Mouse (Mus musculus) liver, adult 2 months (tissue): ENCODE results near the gene Man1c1. TPM values are rescaled to one million over a fixed set of nuclear protein-coding genes. Genes with fewer than 3 reads are reported as not detected.

Experiments used
- DNase-seq: peaks from one replicate; pipeline ENCODE4 v3.0.0-alpha.2; 2011; ENCODE audit warnings: low read depth, low spot score; ENCODE audit errors: extremely low read depth
- H3K27ac ChIP-seq: fragments of 200-500 bp; replicated peaks from 2 replicates; pipeline ENCODE4 v1.5.1; 2012; ENCODE audit warnings: low read depth, mild to moderate bottlenecking, control low read depth, inconsistent platforms, low read length; ENCODE audit not compliant: insufficient read depth
- H3K27me3 ChIP-seq: fragments of 200-500 bp; 2 replicates; pipeline ENCODE4 v1.6.1; 2012; ENCODE audit warnings: mild to moderate bottlenecking, moderate library complexity, low read length, inconsistent platforms; ENCODE audit not compliant: control insufficient read depth, insufficient read depth
- H3K36me3 ChIP-seq: fragments of 200-500 bp; 2 replicates; pipeline ENCODE4 v1.6.1; 2012; ENCODE audit warnings: low read length, inconsistent platforms; ENCODE audit not compliant: control insufficient read depth, insufficient read depth
- H3K4me1 ChIP-seq: fragments of 200-500 bp; 2 replicates; pipeline ENCODE4 v1.6.1; 2011; ENCODE audit warnings: low read length; ENCODE audit not compliant: control insufficient read depth, insufficient read depth
- H3K4me3 ChIP-seq: fragments of 200-500 bp; 2 replicates; pipeline ENCODE4 v1.5.1; 2011; ENCODE audit warnings: low read depth, mild to moderate bottlenecking, control low read depth, low read length, moderate library complexity; ENCODE audit not compliant: insufficient read depth
- H3K79me2 ChIP-seq: fragments of 200-500 bp; 2 replicates; pipeline ENCODE4 v1.6.1; 2012; ENCODE audit warnings: inconsistent platforms, mild to moderate bottlenecking, low read length, moderate library complexity; ENCODE audit not compliant: control insufficient read depth, insufficient read depth
- H3K9ac ChIP-seq: fragments of 200-500 bp; 2 replicates; pipeline ENCODE4 v1.6.1; 2012; ENCODE audit warnings: low read depth, mild to moderate bottlenecking, control low read depth, inconsistent platforms, low read length
- CTCF ChIP-seq: fragments of 200-500 bp; IDR thresholded peaks from 2 replicates; pipeline ENCODE4 v1.5.1; 2011; ENCODE audit warnings: low read depth, low read length, control low read depth
- POLR2A ChIP-seq: fragments of 200-500 bp; IDR thresholded peaks from 2 replicates; pipeline ENCODE4 v1.6.1; 2011; ENCODE audit warnings: low read length, control low read depth; ENCODE audit not compliant: insufficient read depth; ENCODE audit errors: extremely low read depth
- WGBS: fragments of 180-500 bp; shearing (Covaris S2); methylation state at CpG from one replicate; pipeline ENCODE4 v1.1.7; 2018; 5-methylcytosine and 5-hydroxymethylcytosine counted together
- polyA plus RNA-seq: library from polyadenylated mRNA; depleted of rRNA; stranded (reverse); fragments of >200 nt; gene quantifications from 2 replicates; pipeline ENCODE4 v1.2.3, GENCODE M21; 2012
- total RNA-seq: library from RNA; depleted of rRNA; stranded (reverse); fragments of >200 nt; gene quantifications from 2 replicates; pipeline ENCODE4 v1.2.3, GENCODE M21; 2014

The Man1c1 gene
- total and polyA plus RNA-seq, 2 experiments: 1.1 TPM

- no peak for DNase-seq
- Histone ChIP-seq H3K79me2 (no peaks in the 10 kb centered on the region), H3K27me3 (no peaks in the 10 kb centered on the region), H3K36me3 (no peaks in the 10 kb centered on the region), H3K27ac (no peak overlapping the region), H3K4me3 (no peak overlapping the region), H3K9ac (no peak overlapping the region), H3K4me1 (peaks cover 6% of the 10 kb centered on the region)
- TF ChIP-seq POLR2A: no peak
- TF ChIP-seq CTCF: no peak
- 84% methylated on average over 2 of the region's 2 CpGs for WGBS
These were observed 77.2 kb downstream of the Man1c1 start for GRCm38 (mm10) chr4:134626883-134627282.

DNA sequence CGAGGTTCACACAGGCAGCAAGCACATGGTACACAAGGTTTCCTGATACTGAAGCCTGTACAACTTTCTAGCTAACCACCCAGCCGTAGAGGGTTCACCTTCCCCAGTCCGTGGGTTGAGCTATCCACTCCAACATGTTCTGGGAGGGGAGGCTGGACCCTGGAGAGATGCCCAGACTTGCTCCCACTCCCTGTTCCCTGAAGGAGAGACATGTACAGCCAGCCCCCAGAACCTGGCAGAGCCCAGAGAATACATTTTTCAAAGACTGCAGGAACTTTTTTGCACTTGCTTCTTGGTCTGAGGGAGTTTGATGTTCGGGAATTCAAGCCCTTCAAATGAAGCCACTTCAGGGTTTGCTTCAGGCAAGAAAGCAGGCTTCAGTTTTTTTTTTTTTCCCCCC, 77.7 kb downstream of the Man1c1 start:
- no peak overlapping the region for H3K9ac ChIP-seq
- DNase-seq: no peak
- WGBS: 81% methylated on average over 4 of the region's 4 CpGs
- H3K36me3 ChIP-seq: no peaks in the 10 kb centered on the region
- TF ChIP-seq POLR2A (no peak), CTCF (no peak)
- no peaks in the 10 kb centered on the region for H3K79me2 ChIP-seq
- no peak overlapping the region for H3K4me3 ChIP-seq
- H3K27me3 ChIP-seq: no peaks in the 10 kb centered on the region
- H3K4me1 ChIP-seq: peaks cover 6% of the 10 kb centered on the region
- H3K27ac ChIP-seq: no peak overlapping the region

GRCm38 (mm10) chr4:134624109-134624862, 79.8 kb downstream of the Man1c1 start:
- Histone ChIP-seq H3K27ac (no peak overlapping the region), H3K79me2 (no peaks in the 10 kb centered on the region), H3K27me3 (no peaks in the 10 kb centered on the region), H3K4me1 (peaks cover 6% of the 10 kb centered on the region), H3K4me3 (no peak overlapping the region), H3K36me3 (no peaks in the 10 kb centered on the region), H3K9ac (no peak overlapping the region)
- WGBS: 25% methylated on average over 14 of the region's 14 CpGs
- DNase-seq: peak; percentile 24
- TF ChIP-seq CTCF (no peak), POLR2A (no peak)

DNA sequence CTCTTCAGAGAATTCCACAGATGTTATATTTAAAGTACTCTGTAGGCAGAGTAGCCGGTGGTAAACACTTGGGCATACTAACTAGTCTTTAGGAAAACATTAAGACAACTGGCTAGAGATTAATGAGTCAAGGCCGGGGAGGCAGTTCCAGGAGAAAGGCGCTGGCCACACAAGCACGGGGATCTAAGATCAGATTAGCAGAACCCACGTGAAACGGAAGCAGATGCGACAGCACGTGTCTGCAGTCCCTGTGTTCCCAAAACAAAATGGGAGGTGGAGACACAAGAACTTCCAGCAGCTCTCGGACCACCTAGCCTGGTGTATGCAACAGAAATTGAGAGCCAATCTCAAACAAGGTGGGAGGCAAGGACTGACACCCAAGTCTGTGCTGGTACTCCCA, 82.4 kb downstream of the Man1c1 start:
- no peak for TF ChIP-seq CTCF
- no peak for TF ChIP-seq POLR2A
- Histone ChIP-seq H3K27ac (no peak overlapping the region), H3K27me3 (no peaks in the 10 kb centered on the region), H3K36me3 (no peaks in the 10 kb centered on the region), H3K4me1 (no peaks in the 10 kb centered on the region; the same call in 1 of the 2 replicates), H3K9ac (no peak overlapping the region), H3K79me2 (no peaks in the 10 kb centered on the region), H3K4me3 (no peak overlapping the region)
- WGBS: 91% methylated on average over 9 of the region's 9 CpGs
- no peak for DNase-seq

DNA sequence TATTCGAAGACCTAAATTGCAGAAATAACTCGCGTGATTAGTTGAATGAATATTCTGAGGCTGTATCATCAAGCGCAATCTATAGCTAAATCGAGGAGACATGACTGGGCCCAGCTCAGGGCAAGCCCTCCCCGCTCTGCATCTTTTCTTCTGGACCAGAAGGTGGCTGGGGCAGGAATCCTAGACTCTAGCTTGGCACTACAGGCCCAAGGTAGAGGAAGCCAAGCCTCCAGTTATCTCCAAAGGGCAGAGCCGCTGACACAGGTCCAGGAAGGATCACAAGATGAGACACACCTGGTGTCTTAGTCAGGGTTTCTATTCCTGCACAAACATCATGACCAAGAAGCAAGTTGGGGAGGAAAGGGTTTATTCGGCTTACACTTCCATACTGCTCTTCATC, 83.8 kb downstream of the Man1c1 start:
- H3K4me1 ChIP-seq: no peaks in the 10 kb centered on the region; the same call in 1 of the 2 replicates
- no peak overlapping the region for H3K9ac ChIP-seq
- H3K27ac ChIP-seq: no peak overlapping the region
- H3K36me3 ChIP-seq: no peaks in the 10 kb centered on the region
- H3K27me3 ChIP-seq: no peaks in the 10 kb centered on the region
- DNase-seq: no peak
- H3K79me2 ChIP-seq: no peaks in the 10 kb centered on the region
- TF ChIP-seq POLR2A (no peak), CTCF (no peak)
- 97% methylated on average over 8 of the region's 8 CpGs for WGBS
- H3K4me3 ChIP-seq: no peak overlapping the region

- H3K27me3 ChIP-seq: no peaks in the 10 kb centered on the region
- H3K79me2 ChIP-seq: no peaks in the 10 kb centered on the region
- H3K36me3 ChIP-seq: no peaks in the 10 kb centered on the region
- DNase-seq: no peak
- 88% methylated on average over 10 of the region's 10 CpGs for WGBS
- no peak overlapping the region for H3K4me3 ChIP-seq
- no peaks in the 10 kb centered on the region; the same call in 1 of the 2 replicates for H3K4me1 ChIP-seq
- H3K27ac ChIP-seq: no peak overlapping the region
- no peak overlapping the region for H3K9ac ChIP-seq
- TF ChIP-seq CTCF: no peak
- TF ChIP-seq POLR2A: no peak
These were observed 84.6 kb downstream of the Man1c1 start for GRCm38 (mm10) chr4:134619489-134619870.
